Mouse (Mus musculus) midbrain, embryonic 11.5 days (tissue): Measurements from ENCODE around the gene Stk19. TPM values are rescaled to one million over a fixed set of nuclear protein-coding genes. Genes with fewer than 3 reads are reported as not detected.
"Not testable (repeated sequence)": the region's sequence is repeated elsewhere in the genome, so short reads cannot be mapped to it uniquely, and the experiment has no call there.

Experiments
- ATAC-seq: fragments of 200-750 bp; cut with Nextera tagmentation; 2 replicates; pipeline ENCODE4 v1.8.0; 2017; ENCODE audit warnings: moderate TSS enrichment, moderate library complexity; ENCODE audit not compliant: low FRiP score
- DNase-seq: peaks from one replicate; pipeline ENCODE4 v3.0.0; 2015; ENCODE audit warnings: low spot score; ENCODE audit errors: missing footprints
- H3K27ac ChIP-seq: fragments of 300-500 bp; sonication (generic); 2 replicates; pipeline ENCODE4 v1.5.1; 2014; ENCODE audit warnings: low read depth, low read length
- H3K27me3 ChIP-seq: fragments of 300-500 bp; sonication (generic); 2 replicates; pipeline ENCODE4 v1.6.1; 2014; ENCODE audit warnings: mild to moderate bottlenecking, low read length, moderate library complexity, mixed read lengths; ENCODE audit not compliant: control insufficient read depth, insufficient read depth
- H3K36me3 ChIP-seq: fragments of 300-500 bp; sonication (generic); 2 replicates; pipeline ENCODE4 v1.6.1; 2014; ENCODE audit warnings: mild to moderate bottlenecking, low read length, moderate library complexity, mixed read lengths; ENCODE audit not compliant: control insufficient read depth, insufficient read depth
- H3K4me1 ChIP-seq: fragments of 300-500 bp; sonication (generic); 2 replicates; pipeline ENCODE4 v1.6.1; 2014; ENCODE audit warnings: low read length; ENCODE audit not compliant: control insufficient read depth, insufficient read depth
- H3K4me2 ChIP-seq: fragments of 300-500 bp; sonication (generic); 2 replicates; pipeline ENCODE4 v1.6.1; 2014; ENCODE audit warnings: mild to moderate bottlenecking, moderate library complexity
- H3K4me3 ChIP-seq: fragments of 300-500 bp; sonication (generic); 2 replicates; pipeline ENCODE4 v1.5.1; 2014; ENCODE audit warnings: low read depth, low read length
- H3K9ac ChIP-seq: fragments of 300-500 bp; sonication (generic); 2 replicates; pipeline ENCODE4 v1.6.1; 2014; ENCODE audit warnings: low read length
- H3K9me3 ChIP-seq: fragments of 300-500 bp; sonication (generic); 2 replicates; pipeline ENCODE4 v1.6.1; 2016; ENCODE audit warnings: low read length; ENCODE audit not compliant: control insufficient read depth
- WGBS: fragments of 180-500 bp; shearing (Covaris S2); extraction: QIAGEN DNeasy Blood & Tissue Kit; methylation state at CpG from one replicate; pipeline ENCODE4 v1.1.7; 2014; 5-methylcytosine and 5-hydroxymethylcytosine counted together
- polyA plus RNA-seq: library from polyadenylated mRNA; unstranded; fragments of >200 nt; fragmentation: Nextera tagmentation; extraction: Ambion mirVana; gene quantifications from 2 replicates; pipeline ENCODE4 v1.2.1, GENCODE M21; 2014

Stk19 gene
- polyA plus RNA-seq, 1 experiment from 2014 or later: 21.5 TPM

DNA sequence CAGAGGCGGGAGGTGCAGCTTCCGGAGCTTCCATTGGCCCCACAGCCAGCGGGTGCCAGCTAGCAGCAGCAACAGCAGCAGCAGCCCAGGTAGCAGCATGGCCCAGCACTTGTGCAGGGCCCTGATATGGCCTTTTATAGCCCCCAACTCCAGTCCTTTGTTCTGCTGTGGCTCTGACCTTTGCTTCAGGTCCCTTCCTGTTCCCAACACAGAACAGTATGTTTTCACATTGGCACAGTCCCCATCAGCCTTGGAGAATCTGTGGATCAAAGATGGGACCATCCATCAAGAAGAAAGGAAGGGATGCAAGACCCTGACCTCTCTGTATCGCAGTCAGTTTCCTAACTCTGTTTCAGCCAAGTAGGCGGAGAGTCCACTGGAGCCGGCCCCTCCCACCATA lies 32.4 kb downstream of the Stk19 start, which contains the start of gene Cyp21a1:
TSS of gene Cyp21a1 (minus strand) at position 261 of the 400 bp plus-strand sequence.
- not testable (repeated sequence) for H3K27me3 ChIP-seq, H3K9me3 ChIP-seq, H3K27ac ChIP-seq, H3K4me2 ChIP-seq, DNase-seq, H3K36me3 ChIP-seq, H3K4me1 ChIP-seq, H3K4me3 ChIP-seq, H3K9ac ChIP-seq, ATAC-seq
- 100% methylated on average over 1 of the region's 6 CpGs for whole genome bisulfite sequencing

DNA sequence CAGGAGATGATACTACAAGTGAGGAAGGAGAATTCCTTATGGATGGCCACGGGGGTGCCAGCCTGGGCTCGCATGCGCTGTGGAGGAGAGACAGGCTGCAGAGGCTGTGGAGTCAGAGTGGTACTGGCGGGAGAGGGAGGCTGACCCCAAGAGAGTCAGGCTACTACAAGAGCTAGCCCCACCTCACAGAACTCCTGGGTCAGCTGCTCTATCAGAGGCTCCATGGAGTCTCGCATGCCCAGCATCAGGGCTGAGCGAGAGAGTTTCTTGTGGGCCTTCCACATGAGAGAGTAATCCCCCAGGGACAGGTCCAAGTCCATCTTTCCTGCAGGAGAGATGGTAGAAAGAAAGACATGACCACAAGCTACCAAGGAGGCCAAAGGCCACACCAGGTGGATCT lies 33.4 kb downstream of the Stk19 start:
- H3K9me3 ChIP-seq, H3K36me3 ChIP-seq, H3K4me1 ChIP-seq, H3K27ac ChIP-seq, H3K4me3 ChIP-seq, H3K27me3 ChIP-seq, H3K4me2 ChIP-seq, H3K9ac ChIP-seq, ATAC-seq, DNase-seq: not testable (repeated sequence)
- 93% methylated on average over 6 of the region's 6 CpGs for WGBS

DNA sequence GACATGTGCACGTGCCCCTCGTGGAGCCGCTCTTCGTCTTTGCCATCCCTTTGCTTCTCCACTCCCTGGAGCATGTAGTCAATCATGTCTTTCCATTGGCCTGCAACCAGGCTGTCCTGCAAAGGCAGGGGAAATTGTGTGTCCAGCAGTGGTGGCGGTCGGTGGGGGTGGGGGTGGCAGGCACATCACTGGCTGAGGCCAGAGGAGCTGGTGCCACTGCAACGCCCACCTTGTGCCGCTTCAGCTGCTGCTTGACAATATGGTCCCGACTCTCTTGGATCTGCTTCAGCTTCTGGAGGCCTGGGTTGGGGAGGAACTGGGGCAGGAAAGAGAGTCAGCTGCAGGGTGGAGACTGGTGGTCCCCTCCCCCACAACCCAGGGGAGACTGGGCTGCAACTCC lies 34.0 kb downstream of the Stk19 start:
- DNase-seq, H3K4me2 ChIP-seq, H3K36me3 ChIP-seq, ATAC-seq, H3K27ac ChIP-seq, H3K4me1 ChIP-seq, H3K9me3 ChIP-seq, H3K27me3 ChIP-seq, H3K9ac ChIP-seq, H3K4me3 ChIP-seq: not testable (repeated sequence)
- 94% methylated on average over 9 of the region's 9 CpGs for WGBS

DNA sequence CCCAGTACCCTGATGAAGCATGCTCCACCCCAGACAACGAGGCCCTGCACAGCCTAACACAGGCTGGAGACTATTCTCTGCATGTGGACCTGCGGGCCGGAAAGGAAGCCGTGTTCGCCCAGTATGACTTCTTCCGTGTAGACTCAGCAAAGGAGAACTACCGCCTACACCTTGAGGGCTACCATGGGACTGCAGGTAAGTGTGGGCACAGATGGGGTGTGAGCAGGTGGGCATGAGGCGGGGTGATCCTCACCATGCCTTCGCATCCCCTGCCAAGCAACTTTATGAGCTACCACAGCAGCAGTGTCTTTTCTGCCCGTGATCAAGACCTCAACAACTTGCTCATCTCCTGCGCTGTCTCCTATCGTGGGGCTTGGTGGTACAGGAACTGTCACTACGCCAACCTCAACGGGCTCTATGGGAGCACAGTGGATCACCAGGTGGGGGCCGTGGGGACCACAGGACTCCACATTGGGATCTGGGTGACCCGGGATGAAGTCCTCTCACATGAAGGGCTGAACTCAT lies 35.9 kb downstream of the Stk19 start:
- WGBS: 93% methylated on average over 16 of the region's 16 CpGs
- not testable (repeated sequence) for ATAC-seq, H3K4me1 ChIP-seq, H3K27me3 ChIP-seq, H3K4me3 ChIP-seq, H3K9me3 ChIP-seq, H3K9ac ChIP-seq, H3K4me2 ChIP-seq, DNase-seq, H3K36me3 ChIP-seq, H3K27ac ChIP-seq

DNA sequence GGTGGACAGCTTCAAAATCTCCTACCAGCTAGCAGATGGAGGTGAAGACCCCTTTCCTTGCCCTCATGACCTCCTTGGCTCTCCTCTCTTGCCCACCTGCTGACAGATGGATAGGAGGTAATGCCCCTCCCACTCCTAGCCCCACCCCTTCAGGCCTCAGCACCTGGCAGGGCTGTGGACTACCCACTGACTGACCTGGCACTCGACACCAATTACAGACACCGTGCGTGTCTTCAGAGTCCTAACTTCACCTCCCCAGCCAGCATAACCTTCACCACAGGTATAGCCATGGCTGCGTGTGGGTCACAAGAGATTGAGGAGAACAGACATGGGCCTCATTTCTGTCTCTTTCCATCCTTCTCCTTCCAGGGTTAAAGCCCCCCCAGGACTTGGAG lies 37.2 kb downstream of the Stk19 start:
- Histone ChIP-seq H3K4me3 (no peak overlapping the region), H3K27ac (no peak overlapping the region), H3K9me3 (no peaks in the 10 kb centered on the region), H3K36me3 (no peaks in the 10 kb centered on the region), H3K9ac (no peak overlapping the region), H3K4me2 (no peak overlapping the region), H3K27me3 (no peaks in the 10 kb centered on the region), H3K4me1 (no peaks in the 10 kb centered on the region)
- WGBS: 88% methylated on average over 4 of the region's 4 CpGs
- ATAC-seq (no peak), DNase-seq (no peak)

DNA sequence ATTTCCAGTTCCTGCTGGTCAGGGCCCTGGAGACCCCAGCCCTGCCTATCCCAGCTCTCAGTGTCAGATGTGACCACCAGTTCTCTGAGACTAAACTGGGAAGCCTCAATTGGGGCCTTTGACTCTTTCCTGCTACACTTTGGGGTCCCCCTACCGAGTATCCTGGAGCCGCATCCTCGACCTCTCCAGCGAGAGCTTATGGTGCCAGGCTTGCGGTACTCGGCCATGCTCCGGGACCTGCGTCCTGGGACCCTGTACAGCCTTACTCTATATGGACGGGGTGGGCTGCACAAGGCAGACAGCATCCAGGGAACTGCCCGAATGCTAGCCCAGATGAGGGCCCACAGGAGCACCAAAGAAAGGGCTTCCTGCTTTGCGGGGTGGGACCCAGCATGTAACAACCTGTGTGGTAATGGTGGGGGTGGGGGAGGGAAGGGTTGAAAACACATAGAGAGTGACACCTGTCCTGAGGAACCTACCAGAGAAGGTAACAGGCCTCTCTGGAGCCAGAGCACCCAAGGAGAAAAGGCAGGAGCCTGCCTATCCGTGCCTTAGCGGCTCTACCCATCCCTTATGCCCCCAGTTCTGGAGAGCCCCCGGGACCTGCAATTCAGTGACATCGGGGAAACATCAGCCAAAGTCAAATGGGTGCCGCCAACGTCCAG lies 37.7 kb downstream of the Stk19 start:
- Histone ChIP-seq H3K4me3 (no peak overlapping the region), H3K9ac (no peak overlapping the region), H3K9me3 (no peaks in the 10 kb centered on the region), H3K4me1 (no peaks in the 10 kb centered on the region), H3K27ac (no peak overlapping the region), H3K36me3 (no peaks in the 10 kb centered on the region), H3K27me3 (no peaks in the 10 kb centered on the region), H3K4me2 (no peak overlapping the region)
- ATAC-seq: no peak
- DNase-seq: no peak
- WGBS: 92% methylated on average over 15 of the region's 17 CpGs

DNA sequence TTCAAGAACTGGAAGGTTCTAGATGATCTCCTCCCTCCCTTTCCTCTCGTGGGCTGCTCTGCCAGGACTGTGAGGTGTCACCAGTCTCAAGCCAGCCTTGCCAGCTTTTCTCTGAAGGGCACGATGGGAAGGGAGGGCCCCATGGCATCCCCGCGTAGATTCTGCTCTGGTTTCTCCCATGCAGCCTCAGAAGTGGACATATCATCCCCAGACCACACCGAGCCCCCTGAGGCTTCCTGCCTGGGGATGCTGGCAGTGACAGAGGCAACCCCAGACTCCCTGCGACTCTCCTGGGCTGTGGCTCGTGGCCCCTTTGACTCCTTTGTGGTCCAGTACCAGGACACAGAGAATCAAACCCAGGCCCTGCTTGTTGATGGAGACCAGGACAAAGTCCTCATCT lies 38.7 kb downstream of the Stk19 start:
- not testable (repeated sequence) for DNase-seq, H3K27me3 ChIP-seq
- WGBS: 88% methylated on average over 6 of the region's 7 CpGs

DNA sequence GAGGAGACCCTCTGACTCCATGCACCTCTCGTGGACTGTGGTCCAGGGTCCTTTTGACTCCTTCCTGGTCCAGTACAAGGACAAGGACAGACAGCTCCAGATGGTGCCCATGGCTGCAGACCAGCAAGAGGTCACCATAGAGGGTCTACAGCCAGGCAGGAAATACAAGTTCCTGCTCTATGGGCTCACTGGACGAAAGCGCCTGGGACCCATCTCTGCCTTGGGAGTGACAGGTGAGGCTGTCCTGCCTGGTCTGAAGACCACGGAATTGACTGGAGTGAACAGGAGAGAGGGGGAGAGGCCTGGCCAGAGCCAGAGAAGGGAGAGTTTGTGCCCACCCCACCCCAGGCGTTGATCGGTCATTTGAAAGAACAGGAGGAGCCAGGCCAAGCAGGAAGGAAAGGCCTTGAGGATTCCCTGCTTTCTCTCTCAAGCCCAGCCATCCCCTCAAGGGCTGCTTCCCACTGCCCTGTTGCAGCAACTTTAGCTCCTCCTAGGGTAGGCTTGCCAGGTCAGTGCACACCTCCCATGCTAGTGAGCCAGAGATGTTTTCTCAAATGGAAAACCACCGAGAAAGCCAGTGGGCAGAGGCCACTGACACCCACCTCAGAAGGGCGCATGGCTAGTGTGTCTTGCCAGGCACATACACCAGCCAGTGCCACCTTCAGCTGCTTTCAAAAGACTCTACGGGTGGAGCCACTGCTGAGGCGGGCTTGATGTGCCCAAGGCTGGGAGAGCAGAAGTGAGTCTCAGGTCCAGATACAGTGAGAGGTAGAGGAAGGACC lies 39.3 kb downstream of the Stk19 start:
- H3K27me3 ChIP-seq, ATAC-seq, H3K9ac ChIP-seq, H3K36me3 ChIP-seq, DNase-seq, H3K4me1 ChIP-seq, H3K4me3 ChIP-seq, H3K27ac ChIP-seq, H3K9me3 ChIP-seq, H3K4me2 ChIP-seq: not testable (repeated sequence)
- 88% methylated on average over 10 of the region's 10 CpGs for WGBS

More for the DNA sequence above, 38.7 kb downstream of the Stk19 start:
- H3K9me3 ChIP-seq, H3K4me3 ChIP-seq, ATAC-seq, H3K9ac ChIP-seq, H3K36me3 ChIP-seq, H3K27ac ChIP-seq, H3K4me2 ChIP-seq, H3K4me1 ChIP-seq: not testable (repeated sequence)
